Mouse (Mus musculus): ENCODE data around the gene Krtap11-1.

Gene Krtap11-1

DNA sequence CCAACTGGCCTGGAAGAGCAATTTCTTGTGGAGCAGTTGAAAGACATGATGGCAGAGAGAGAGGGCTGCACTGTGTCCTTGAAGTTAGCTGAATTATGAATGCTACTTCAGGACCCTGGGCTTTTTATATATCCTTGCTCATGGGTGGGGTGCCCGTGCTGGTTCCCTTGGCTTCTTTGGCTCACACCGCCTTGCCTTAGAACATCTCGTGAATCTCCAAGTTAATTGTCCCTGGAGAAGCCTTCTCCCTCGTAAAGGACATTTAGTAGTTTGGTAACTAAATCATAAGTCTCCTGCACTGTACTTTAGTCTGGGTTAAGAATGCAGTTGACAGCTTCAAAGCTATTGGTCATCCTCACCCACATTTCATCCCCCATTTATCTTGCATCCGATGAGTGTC is at the start of gene Krtap11-1:
TSS of gene Krtap11-1 (minus strand) at position 101 of the 400 bp plus-strand sequence.
- no peak for DNase-seq

DNA sequence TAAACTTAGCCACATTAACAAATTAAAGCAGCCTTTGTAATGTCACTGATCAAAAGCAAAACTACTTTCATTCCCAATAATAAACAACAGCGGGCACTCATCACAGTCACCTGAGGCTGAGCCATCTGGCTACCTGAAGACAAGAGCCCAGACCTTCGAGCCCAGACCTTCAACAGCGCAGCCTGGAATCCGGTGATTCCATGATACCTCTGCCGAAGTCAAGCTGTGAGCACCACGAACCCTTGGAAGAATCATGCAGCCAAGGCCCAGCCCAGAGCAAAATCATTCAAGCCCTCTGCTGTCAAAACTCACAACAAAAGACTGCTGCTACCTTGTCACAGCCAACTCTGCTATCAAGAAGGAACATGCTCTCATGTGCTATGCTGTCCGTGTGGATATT is 47.2 kb upstream of the Krtap11-1 start:
- peak; percentile 19 for DNase-seq

DNA sequence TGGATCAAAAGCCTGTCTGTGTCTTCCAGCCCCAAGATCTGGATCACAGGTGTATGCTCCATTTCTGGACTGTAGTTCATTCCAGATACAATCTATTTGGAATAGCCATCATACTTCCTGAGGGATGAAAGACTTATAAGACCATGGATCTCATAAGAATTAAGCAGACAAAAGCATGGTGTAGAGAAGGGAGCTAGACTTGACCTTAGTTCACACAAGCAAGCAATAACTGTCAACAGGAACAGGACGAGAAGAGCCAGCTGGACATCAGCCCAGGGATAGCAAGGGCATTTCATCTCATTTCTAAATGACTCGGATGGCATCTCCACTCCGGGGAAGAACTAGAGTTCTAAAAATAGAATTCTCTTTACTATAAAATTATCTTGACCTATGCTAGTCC is 46.3 kb upstream of the Krtap11-1 start:
- peak; percentile 29 for DNase-seq

GRCm38 (mm10) chr16:89613726-89614125 is 42.7 kb upstream of the Krtap11-1 start:
- DNase-seq: no peak

DNA sequence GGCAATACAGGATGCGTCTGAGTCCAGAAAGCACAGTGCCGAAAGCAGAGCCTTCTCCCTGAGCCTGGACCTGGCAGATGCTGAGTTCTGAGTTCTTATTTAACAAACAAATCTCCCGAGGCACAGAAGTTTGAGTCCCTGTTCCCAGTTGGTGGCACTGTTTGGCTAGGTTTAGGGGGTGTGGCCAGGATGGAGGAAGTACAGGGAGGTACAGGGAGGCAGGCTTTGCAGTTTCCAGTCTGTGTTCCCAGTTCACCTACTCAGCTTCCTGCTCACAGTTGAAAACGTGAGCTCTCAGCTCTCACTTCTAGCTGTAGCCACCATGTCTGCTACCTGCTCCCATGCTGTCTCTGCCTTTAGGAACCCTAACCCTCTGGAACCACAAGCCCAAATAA is 37.8 kb upstream of the Krtap11-1 start:
- no peak for DNase-seq

- DNase-seq: peak; percentile 8
These were observed 37.3 kb upstream of the Krtap11-1 start for GRCm38 (mm10) chr16:89608161-89608790.

DNA sequence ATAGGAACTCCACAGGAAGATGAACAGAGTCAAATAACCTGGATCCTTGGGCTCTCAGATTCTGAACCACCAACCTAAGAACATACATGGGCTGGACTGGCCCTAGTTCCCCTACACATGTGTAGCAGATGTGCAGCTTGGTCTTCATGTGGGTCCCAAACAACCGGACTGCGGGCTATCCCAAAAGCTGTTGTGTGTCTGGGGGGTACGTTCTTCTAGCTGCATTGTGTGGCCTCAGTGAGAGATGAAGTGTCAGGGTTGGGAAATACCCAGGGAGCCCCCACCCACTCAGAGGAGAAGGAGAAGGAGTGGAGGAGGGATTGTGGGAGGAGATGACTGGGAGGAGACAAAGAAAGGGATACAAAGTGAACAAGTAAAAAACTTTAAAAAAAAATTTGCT is 36.0 kb upstream of the Krtap11-1 start:
- no peak for DNase-seq

- DNase-seq: no peak
These were observed 16.2 kb upstream of the Krtap11-1 start for GRCm38 (mm10) chr16:89587209-89587608.

- DNase-seq: no peak
These were observed 14.9 kb upstream of the Krtap11-1 start for GRCm38 (mm10) chr16:89585604-89586508.

- no peak for DNase-seq
These were observed 10.7 kb upstream of the Krtap11-1 start for GRCm38 (mm10) chr16:89581658-89582057.

GRCm38 (mm10) chr16:89570516-89570915 is 467 bp downstream of the Krtap11-1 start:
- DNase-seq: peak; percentile 84

GRCm38 (mm10) chr16:89569136-89569535 is 1.8 kb downstream of the Krtap11-1 start:
- peak; percentile 67 for DNase-seq

GRCm38 (mm10) chr16:89568141-89568540 is 2.8 kb downstream of the Krtap11-1 start:
- no peak for DNase-seq

- no peak for DNase-seq
These were observed 20.7 kb downstream of the Krtap11-1 start for GRCm38 (mm10) chr16:89550298-89550697.

DNA sequence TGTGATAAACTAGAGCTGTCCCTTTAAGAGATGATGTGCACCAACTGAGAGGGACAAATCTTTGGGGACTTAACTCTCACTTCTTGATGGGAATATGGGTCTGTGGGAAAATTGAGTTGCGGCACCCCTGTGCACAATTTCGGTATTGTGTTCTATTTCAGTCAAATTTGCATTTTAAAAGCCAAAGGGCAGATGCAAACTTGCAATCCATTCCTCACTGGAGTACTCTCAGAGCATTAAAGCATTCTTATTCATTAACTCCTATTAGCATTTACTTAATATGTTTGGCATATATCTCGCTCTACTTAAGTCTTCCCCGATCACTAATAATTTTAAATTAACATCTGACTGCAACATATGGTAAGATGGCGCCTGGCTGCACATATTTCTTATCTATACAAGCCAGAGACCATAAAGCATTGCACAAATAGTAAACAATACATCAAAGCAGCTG is 32.9 kb downstream of the Krtap11-1 start:
- DNase-seq: no peak

GRCm38 (mm10) chr16:89537349-89537748 is 33.6 kb downstream of the Krtap11-1 start:
- no peak for DNase-seq

GRCm38 (mm10) chr16:89530547-89530946 is 40.4 kb downstream of the Krtap11-1 start:
- DNase-seq: no peak

DNA sequence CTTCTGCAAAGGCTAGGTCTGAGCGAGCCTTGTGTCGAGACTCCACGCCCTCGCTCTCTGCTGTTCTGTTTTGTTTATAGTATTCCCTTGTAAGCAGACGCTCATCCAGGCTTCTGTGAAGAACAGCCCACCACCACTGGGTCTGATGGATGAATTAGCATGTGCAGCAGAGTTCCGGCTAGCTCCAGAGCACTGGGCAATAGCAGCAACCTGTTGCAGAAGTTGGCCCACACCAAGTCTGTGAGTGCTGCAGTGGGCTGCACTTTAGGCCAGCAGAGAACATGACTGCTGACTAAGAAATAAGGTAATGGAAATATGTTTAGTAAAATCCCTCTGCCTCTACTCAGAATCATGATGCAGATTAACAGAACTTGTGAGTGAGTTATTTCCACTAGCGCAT is 41.1 kb downstream of the Krtap11-1 start:
- DNase-seq: no peak

- no peak for DNase-seq
These were observed 42.6 kb downstream of the Krtap11-1 start for GRCm38 (mm10) chr16:89528380-89528779.

- DNase-seq: no peak
These were observed 50.0 kb downstream of the Krtap11-1 start for GRCm38 (mm10) chr16:89520996-89521395.

- DNase-seq: no peak
These were observed 50.4 kb downstream of the Krtap11-1 start for GRCm38 (mm10) chr16:89520555-89520954.

Measured in cerebellum, adult 9-10 months (tissue).